Mouse (Mus musculus) heart, embryonic 16.5 days (tissue): ENCODE data around the gene Nrbp1. TPM values are rescaled to one million over a fixed set of nuclear protein-coding genes. Genes with fewer than 3 reads are reported as not detected.
A peak's percentile ranks its signal among the peaks of the same experiment; 100 is the strongest.

Experiments used
- ATAC-seq: fragments of 200-750 bp; cut with Nextera tagmentation; replicated peaks from 2 replicates; pipeline ENCODE4 v1.8.0; 2017; ENCODE audit warnings: moderate number of reproducible peaks; ENCODE audit not compliant: insufficient read depth, low FRiP score; ENCODE audit errors: extremely low read depth
- H3K27ac ChIP-seq: fragments of 300-500 bp; sonication (generic); 2 replicates; pipeline ENCODE4 v1.5.1; 2014; ENCODE audit warnings: mild to moderate bottlenecking, low read length, control low read depth, moderate library complexity
- H3K27me3 ChIP-seq: fragments of 300-500 bp; sonication (generic); 2 replicates; pipeline ENCODE4 v1.6.1; 2014; ENCODE audit warnings: low read length, mixed read lengths; ENCODE audit not compliant: control insufficient read depth, insufficient read depth
- H3K36me3 ChIP-seq: fragments of 300-500 bp; sonication (generic); 2 replicates; pipeline ENCODE4 v1.6.1; 2014; ENCODE audit not compliant: control insufficient read depth, insufficient read depth
- H3K4me1 ChIP-seq: fragments of 300-500 bp; sonication (generic); 2 replicates; pipeline ENCODE4 v1.6.1; 2014; ENCODE audit warnings: low read length, mixed read lengths; ENCODE audit not compliant: control insufficient read depth, insufficient read depth
- H3K4me2 ChIP-seq: fragments of 300-500 bp; sonication (generic); 2 replicates; pipeline ENCODE4 v1.6.1; 2014; ENCODE audit warnings: low read depth, mild to moderate bottlenecking, control low read depth, low read length
- H3K4me3 ChIP-seq: fragments of 300-500 bp; sonication (generic); 2 replicates; pipeline ENCODE4 v1.5.1; 2014; ENCODE audit warnings: mild to moderate bottlenecking, control low read depth, low read length
- H3K9ac ChIP-seq: fragments of 300-500 bp; sonication (generic); 2 replicates; pipeline ENCODE4 v1.6.1; 2014; ENCODE audit warnings: low read length, control low read depth
- H3K9me3 ChIP-seq: fragments of 300-500 bp; sonication (generic); replicated peaks from 2 replicates; pipeline ENCODE4 v1.6.1; 2016; ENCODE audit warnings: low read length; ENCODE audit not compliant: control insufficient read depth
- WGBS: fragments of 180-500 bp; shearing (Covaris S2); extraction: QIAGEN DNeasy Blood & Tissue Kit; methylation state at CpG from one replicate; pipeline ENCODE4 v1.1.7; 2014; 5-methylcytosine and 5-hydroxymethylcytosine counted together
- polyA plus RNA-seq: library from polyadenylated mRNA; unstranded; fragments of >200 nt; fragmentation: Nextera tagmentation; extraction: Ambion mirVana; gene quantifications from 2 replicates; pipeline ENCODE4 v1.2.1, GENCODE M21; 2015

The Nrbp1 gene
- polyA plus RNA-seq, 1 experiment from 2014 or later: 123 TPM

GRCm38 (mm10) chr5:31221304-31221945 lies 19.2 kb upstream of the Nrbp1 start:
- no peak for ATAC-seq
- Histone ChIP-seq H3K4me2 (peak overlapping the region; percentile 95), H3K4me1 (peaks cover 20% of the 10 kb centered on the region), H3K4me3 (peak overlapping the region; percentile 87), H3K9me3 (no peaks in the 10 kb centered on the region), H3K27me3 (no peaks in the 10 kb centered on the region), H3K27ac (peak overlapping the region; percentile 93), H3K36me3 (no peaks in the 10 kb centered on the region), H3K9ac (peak overlapping the region; percentile 91)
- 19% methylated on average over 11 of the region's 11 CpGs for WGBS

- peaks cover 20% of the 10 kb centered on the region for H3K4me1 ChIP-seq
- no peak for ATAC-seq
- 90% methylated on average over 9 of the region's 9 CpGs for WGBS
- no peak overlapping the region for H3K4me2 ChIP-seq
- H3K9me3 ChIP-seq: no peaks in the 10 kb centered on the region
- no peaks in the 10 kb centered on the region for H3K36me3 ChIP-seq
- no peak overlapping the region for H3K27ac ChIP-seq
- no peaks in the 10 kb centered on the region for H3K27me3 ChIP-seq
- no peak overlapping the region for H3K9ac ChIP-seq
- H3K4me3 ChIP-seq: no peak overlapping the region
Observed at GRCm38 (mm10) chr5:31222696-31223095, 18.0 kb upstream of the Nrbp1 start.

- H3K9me3 ChIP-seq: no peaks in the 10 kb centered on the region
- H3K36me3 ChIP-seq: no peaks in the 10 kb centered on the region
- no peak overlapping the region for H3K4me2 ChIP-seq
- no peak overlapping the region for H3K27ac ChIP-seq
- no peaks in the 10 kb centered on the region for H3K27me3 ChIP-seq
- no peak overlapping the region for H3K4me3 ChIP-seq
- peaks cover 1% of the 10 kb centered on the region; the same call in 1 of the 2 replicates for H3K4me1 ChIP-seq
- no peak overlapping the region for H3K9ac ChIP-seq
- 44% methylated on average over 1 of the region's 1 CpGs for WGBS
- ATAC-seq: no peak
Observed at GRCm38 (mm10) chr5:31226641-31227040, 14.0 kb upstream of the Nrbp1 start.

- Histone ChIP-seq H3K4me3 (peak overlapping the region; percentile 72), H3K27me3 (no peaks in the 10 kb centered on the region), H3K9me3 (no peaks in the 10 kb centered on the region; the same call in 1 of the 2 replicates), H3K27ac (peak overlapping the region; percentile 96), H3K4me2 (peak overlapping the region; percentile 84), H3K36me3 (peaks cover 25% of the 10 kb centered on the region), H3K4me1 (peaks cover 12% of the 10 kb centered on the region), H3K9ac (peak overlapping the region; percentile 92)
- ATAC-seq: no peak
- WGBS: under 1% methylated on average over 13 of the region's 13 CpGs
Observed at GRCm38 (mm10) chr5:31241522-31242034, 914 bp downstream of the Nrbp1 start.

DNA sequence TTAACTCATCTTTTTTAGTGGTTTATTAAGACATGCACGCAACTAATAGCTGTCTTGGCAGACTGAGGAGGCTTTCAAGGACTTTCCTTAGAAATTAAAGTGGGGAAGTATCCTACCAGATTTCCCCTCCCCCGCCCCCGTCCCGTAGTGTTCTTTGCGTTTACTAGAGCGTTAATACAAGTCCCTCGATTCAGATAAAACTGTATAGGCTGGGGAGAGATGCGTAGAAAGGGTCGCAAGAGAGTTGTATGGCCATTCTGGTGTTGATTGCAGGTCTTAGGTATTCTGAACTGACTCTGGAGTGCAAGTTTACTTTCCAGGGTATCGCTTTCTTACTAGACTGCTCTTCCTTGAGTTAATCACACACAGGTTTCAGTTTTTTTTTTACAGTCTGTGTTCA lies 1.5 kb downstream of the Nrbp1 start:
- 20% methylated on average over 10 of the region's 10 CpGs for WGBS
- Histone ChIP-seq H3K4me3 (peak overlapping the region; percentile 72), H3K27ac (no peak overlapping the region; the same call in 1 of the 2 replicates), H3K4me2 (peak overlapping the region; percentile 84), H3K27me3 (no peaks in the 10 kb centered on the region), H3K4me1 (peaks cover 12% of the 10 kb centered on the region), H3K9me3 (no peaks in the 10 kb centered on the region), H3K36me3 (peaks cover 28% of the 10 kb centered on the region), H3K9ac (peak overlapping the region; percentile 92)
- ATAC-seq: no peak

DNA sequence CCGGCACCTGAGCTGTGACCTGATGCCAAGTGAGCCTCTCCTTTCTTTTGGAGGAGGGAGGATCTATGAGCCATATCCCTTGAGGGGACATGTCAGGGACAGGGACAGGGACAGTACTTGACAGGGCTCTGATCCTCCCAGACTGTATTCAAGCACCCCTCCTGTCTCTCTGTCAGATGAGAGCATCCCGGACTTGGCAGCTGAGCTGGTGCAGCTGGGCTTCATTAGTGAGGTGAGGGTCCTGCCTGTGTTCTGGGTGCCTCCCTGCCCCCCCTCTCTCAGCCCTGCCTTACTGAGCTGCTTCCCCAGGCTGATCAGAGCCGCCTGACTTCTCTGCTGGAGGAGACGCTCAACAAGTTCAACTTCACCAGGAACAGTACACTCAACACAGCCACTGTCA lies 10.1 kb downstream of the Nrbp1 start:
- Histone ChIP-seq H3K36me3 (peaks cover 55% of the 10 kb centered on the region), H3K9ac (no peak overlapping the region), H3K4me1 (peaks cover 12% of the 10 kb centered on the region), H3K27me3 (no peaks in the 10 kb centered on the region), H3K9me3 (no peaks in the 10 kb centered on the region), H3K4me3 (no peak overlapping the region), H3K27ac (no peak overlapping the region), H3K4me2 (no peak overlapping the region)
- no peak for ATAC-seq
- 57% methylated on average over 4 of the region's 4 CpGs for WGBS

- Histone ChIP-seq H3K4me2 (peak within 1 kb of the TSS; percentile 63), H3K36me3 (peaks cover 47% of the 10 kb centered on the region), H3K4me3 (peak within 1 kb of the TSS; percentile 42), H3K27me3 (no peaks in the 10 kb centered on the region), H3K9ac (peak within 1 kb of the TSS; percentile 58), H3K9me3 (no peaks in the 10 kb centered on the region), H3K27ac (no peak within 1 kb of the TSS), H3K4me1 (peaks cover 12% of the 10 kb centered on the region)
- ATAC-seq: peak; percentile 57
- 29% methylated on average over 47 of the region's 47 CpGs for WGBS
Observed at GRCm38 (mm10) chr5:31251541-31252101, 11.0 kb downstream of the Nrbp1 start, which contains the start of gene Krtcap3. TSS of gene Krtcap3 (plus strand) at chr5:31251691.

DNA sequence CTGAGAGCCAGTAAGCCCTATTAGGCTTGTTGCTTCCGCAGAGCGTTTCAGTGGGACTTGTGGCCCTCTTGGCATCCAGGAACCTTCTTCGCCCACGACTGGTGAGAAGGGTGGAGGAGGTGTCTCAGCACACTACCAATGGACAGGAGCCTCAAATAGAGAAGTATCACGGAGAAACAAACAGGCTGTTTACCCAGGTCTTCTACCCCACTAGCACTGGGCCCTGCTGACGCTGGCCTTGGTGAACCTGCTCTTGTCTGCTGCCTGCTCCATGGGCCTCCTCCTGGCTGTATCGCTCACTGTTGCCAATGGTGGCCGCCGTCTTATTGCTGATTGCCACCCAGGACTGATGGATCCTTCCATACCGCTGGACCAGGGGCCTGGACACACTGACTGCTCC lies 11.5 kb downstream of the Nrbp1 start:
- Histone ChIP-seq H3K4me3 (peak overlapping the region; percentile 42), H3K9me3 (no peaks in the 10 kb centered on the region), H3K4me1 (peaks cover 12% of the 10 kb centered on the region), H3K9ac (peak overlapping the region; percentile 58), H3K4me2 (peak overlapping the region; percentile 63), H3K27me3 (no peaks in the 10 kb centered on the region), H3K27ac (no peak overlapping the region), H3K36me3 (peaks cover 46% of the 10 kb centered on the region)
- no peak for ATAC-seq
- 63% methylated on average over 10 of the region's 10 CpGs for WGBS

GRCm38 (mm10) chr5:31252795-31253545 lies 12.3 kb downstream of the Nrbp1 start:
- H3K4me2 ChIP-seq: no peak overlapping the region
- peaks cover 12% of the 10 kb centered on the region for H3K4me1 ChIP-seq
- H3K9me3 ChIP-seq: no peaks in the 10 kb centered on the region
- ATAC-seq: no peak
- no peak overlapping the region for H3K27ac ChIP-seq
- peaks cover 38% of the 10 kb centered on the region for H3K36me3 ChIP-seq
- 82% methylated on average over 16 of the region's 16 CpGs for WGBS
- no peak overlapping the region for H3K9ac ChIP-seq
- H3K4me3 ChIP-seq: no peak overlapping the region
- H3K27me3 ChIP-seq: no peaks in the 10 kb centered on the region
